Mouse (Mus musculus) heart, postnatal 0 days (tissue): ENCODE measurements around the gene Lama5. TPM values are rescaled to one million over a fixed set of nuclear protein-coding genes. Genes with fewer than 3 reads are reported as not detected.

Experiments
- ATAC-seq: fragments of 200-750 bp; cut with Nextera tagmentation; 2 replicates; pipeline ENCODE4 v1.8.0; 2017; ENCODE audit warnings: low read depth, moderate number of reproducible peaks, moderate library complexity; ENCODE audit not compliant: insufficient read depth
- DNase-seq: peaks from one replicate; pipeline ENCODE4 v3.0.0-alpha.2; 2016; ENCODE audit warnings: low spot score
- H3K27ac ChIP-seq: fragments of 300-500 bp; sonication (generic); 2 replicates; pipeline ENCODE4 v1.5.1; 2014; ENCODE audit warnings: low read depth, mild to moderate bottlenecking
- H3K27me3 ChIP-seq: fragments of 300-500 bp; sonication (generic); 2 replicates; pipeline ENCODE4 v1.6.1; 2014; ENCODE audit warnings: low read length, mixed read lengths; ENCODE audit not compliant: control insufficient read depth, insufficient read depth
- H3K36me3 ChIP-seq: fragments of 300-500 bp; sonication (generic); replicated peaks from 2 replicates; pipeline ENCODE4 v1.6.1; 2014; ENCODE audit warnings: low read length, mixed read lengths; ENCODE audit not compliant: control insufficient read depth, insufficient read depth
- H3K4me1 ChIP-seq: fragments of 300-500 bp; sonication (generic); 2 replicates; pipeline ENCODE4 v1.6.1; 2014; ENCODE audit warnings: antibody characterized with exemption; ENCODE audit not compliant: control insufficient read depth, insufficient read depth
- H3K4me2 ChIP-seq: fragments of 300-500 bp; sonication (generic); 2 replicates; pipeline ENCODE4 v1.6.1; 2014; ENCODE audit warnings: low read depth, mild to moderate bottlenecking, low read length, moderate library complexity
- H3K4me3 ChIP-seq: fragments of 300-500 bp; sonication (generic); 2 replicates; pipeline ENCODE4 v1.5.1; 2014; ENCODE audit warnings: low read depth, low read length
- H3K9ac ChIP-seq: fragments of 300-500 bp; sonication (generic); replicated peaks from 2 replicates; pipeline ENCODE4 v1.6.1; 2014; ENCODE audit warnings: low read depth, low read length, mixed read lengths
- H3K9me3 ChIP-seq: fragments of 300-500 bp; sonication (generic); replicated peaks from 2 replicates; pipeline ENCODE4 v1.6.1; 2016; ENCODE audit warnings: low read length; ENCODE audit not compliant: control insufficient read depth
- CTCF ChIP-seq: IDR thresholded peaks from 2 replicates; pipeline ENCODE4 v1.5.1; 2016; ENCODE audit warnings: antibody characterized with exemption, control low read depth, low read depth
- EP300 ChIP-seq: IDR thresholded peaks from 2 replicates; pipeline ENCODE4 v1.6.1; 2016; ENCODE audit warnings: antibody characterized with exemption, low read depth
- WGBS: fragments of 180-500 bp; shearing (Covaris S2); extraction: QIAGEN DNeasy Blood & Tissue Kit; methylation state at CpG from one replicate; pipeline ENCODE4 v1.1.7; 2014; 5-methylcytosine and 5-hydroxymethylcytosine counted together
- polyA plus RNA-seq: library from polyadenylated mRNA; unstranded; fragments of >200 nt; fragmentation: Nextera tagmentation; extraction: Ambion mirVana; gene quantifications from 2 replicates; pipeline ENCODE4 v1.2.1, GENCODE M21; 2015
- total RNA-seq: library from RNA; depleted of rRNA; stranded (reverse); fragments of >200 nt; gene quantifications from 2 replicates; pipeline ENCODE4 v1.2.3, GENCODE M21; 2014; ENCODE audit warnings: low replicate concordance

The Lama5 gene
- total and polyA plus RNA-seq, 2 experiments from 2014 or later, result 16.9 to 95.7 TPM

GRCm38 (mm10) chr2:180237601-180238345 is 12.1 kb upstream of the Lama5 start:
- 84% methylated on average over 7 of the region's 7 CpGs for WGBS
- Histone ChIP-seq H3K4me1 (peaks cover 10% of the 10 kb centered on the region; the same call in 1 of the 2 replicates), H3K27ac (no peak overlapping the region), H3K27me3 (no peaks in the 10 kb centered on the region), H3K9me3 (no peaks in the 10 kb centered on the region), H3K4me3 (no peak overlapping the region), H3K4me2 (no peak overlapping the region), H3K9ac (no peak overlapping the region), H3K36me3 (no peaks in the 10 kb centered on the region)
- DNase-seq, result no peak
- no peak for ATAC-seq
- TF ChIP-seq EP300 (no peak), CTCF (no peak)

- ATAC-seq, result no peak
- no peaks in the 10 kb centered on the region for H3K27me3 ChIP-seq
- no peak for DNase-seq
These were observed 11.3 kb upstream of the Lama5 start for GRCm38 (mm10) chr2:180236930-180237329.

GRCm38 (mm10) chr2:180236500-180236899 is 10.8 kb upstream of the Lama5 start:
- Histone ChIP-seq H3K27ac (no peak overlapping the region), H3K9me3 (no peaks in the 10 kb centered on the region), H3K9ac (no peak overlapping the region), H3K4me1 (peaks cover 10% of the 10 kb centered on the region; the same call in 1 of the 2 replicates), H3K4me3 (no peak overlapping the region), H3K36me3 (no peaks in the 10 kb centered on the region), H3K4me2 (no peak overlapping the region), H3K27me3 (no peaks in the 10 kb centered on the region)
- 61% methylated on average over 3 of the region's 3 CpGs for WGBS
- DNase-seq, result no peak
- TF ChIP-seq CTCF (no peak), EP300 (no peak)
- no peak for ATAC-seq

More at GRCm38 (mm10) chr2:180236930-180237329, 11.3 kb upstream of the Lama5 start:
- Histone ChIP-seq H3K9ac (no peak overlapping the region), H3K9me3 (no peaks in the 10 kb centered on the region), H3K4me2 (no peak overlapping the region), H3K4me1 (peaks cover 10% of the 10 kb centered on the region; the same call in 1 of the 2 replicates), H3K4me3 (no peak overlapping the region), H3K27ac (no peak overlapping the region), H3K36me3 (no peaks in the 10 kb centered on the region)
- 65% methylated on average over 3 of the region's 3 CpGs for WGBS
- TF ChIP-seq CTCF (no peak), EP300 (no peak)

- Histone ChIP-seq H3K9me3 (no peaks in the 10 kb centered on the region), H3K4me3 (no peak overlapping the region), H3K36me3 (no peaks in the 10 kb centered on the region), H3K4me1 (peaks cover 10% of the 10 kb centered on the region; the same call in 1 of the 2 replicates), H3K27me3 (no peaks in the 10 kb centered on the region), H3K9ac (no peak overlapping the region), H3K4me2 (no peak overlapping the region), H3K27ac (0 out of 2 replicates have a peak overlapping the region, but pooled peaks have one; percentile 71)
- ATAC-seq (no peak), DNase-seq (no peak)
- TF ChIP-seq EP300, result no peak
- TF ChIP-seq CTCF, result no peak
- 79% methylated on average over 4 of the region's 4 CpGs for WGBS
These were observed 10.1 kb upstream of the Lama5 start for GRCm38 (mm10) chr2:180235788-180236187.

- no peaks in the 10 kb centered on the region for H3K9me3 ChIP-seq
- no peaks in the 10 kb centered on the region for H3K36me3 ChIP-seq
- peak; percentile 75 for ATAC-seq
- no peaks in the 10 kb centered on the region for H3K27me3 ChIP-seq
- peaks cover 15% of the 10 kb centered on the region; the same call in 1 of the 2 replicates for H3K4me1 ChIP-seq
- H3K9ac ChIP-seq, result no peak overlapping the region
- no peak overlapping the region for H3K4me2 ChIP-seq
- H3K27ac ChIP-seq, result peak overlapping the region; percentile 71
- 22% methylated on average over 6 of the region's 6 CpGs for WGBS
- DNase-seq, result no peak
- TF ChIP-seq EP300 (no peak), CTCF (no peak)
- no peak overlapping the region for H3K4me3 ChIP-seq
These were observed 9.3 kb upstream of the Lama5 start for GRCm38 (mm10) chr2:180234980-180235379.

GRCm38 (mm10) chr2:180234353-180234752 is 8.7 kb upstream of the Lama5 start:
- Histone ChIP-seq H3K4me2 (no peak overlapping the region), H3K9me3 (no peaks in the 10 kb centered on the region), H3K36me3 (no peaks in the 10 kb centered on the region), H3K4me1 (peaks cover 16% of the 10 kb centered on the region; the same call in 1 of the 2 replicates), H3K4me3 (no peak overlapping the region), H3K9ac (no peak overlapping the region), H3K27ac (peak overlapping the region; percentile 71), H3K27me3 (no peaks in the 10 kb centered on the region)
- no peak for DNase-seq
- no peak for TF ChIP-seq CTCF
- TF ChIP-seq EP300, result no peak
- WGBS, result 84% methylated on average over 8 of the region's 8 CpGs
- no peak for ATAC-seq
